Mouse (Mus musculus): ENCODE measurements around the gene Dusp7.

GRCm38 (mm10) chr9:106413606-106414005 lies 45.2 kb downstream of the Dusp7 start:
- no peak for TF ChIP-seq POLR2A (IDR thresholded peaks at IDR 0.05; ENCODE audit: insufficient read depth, low read length)
- TF ChIP-seq CTCF (IDR thresholded peaks at IDR 0.05; ENCODE audit: low read depth, low read length) = no peak
